Mouse (Mus musculus) E14TG2a.4 (cell line): ENCODE measurements around the gene Ttc8.

Experiments
- CTCF ChIP-seq: conservative IDR thresholded peaks from 2 replicates; pipeline ENCODE4 v1.5.1; 2014; ENCODE audit warnings: low read length
- NANOG ChIP-seq: IDR thresholded peaks from 2 replicates; pipeline ENCODE4 v1.6.1; 2014; ENCODE audit warnings: borderline replicate concordance, low read length, mixed read lengths
- POU5F1 ChIP-seq: IDR thresholded peaks from 2 replicates; pipeline ENCODE4 v1.6.1; 2014; ENCODE audit warnings: low read length, borderline replicate concordance

DNA sequence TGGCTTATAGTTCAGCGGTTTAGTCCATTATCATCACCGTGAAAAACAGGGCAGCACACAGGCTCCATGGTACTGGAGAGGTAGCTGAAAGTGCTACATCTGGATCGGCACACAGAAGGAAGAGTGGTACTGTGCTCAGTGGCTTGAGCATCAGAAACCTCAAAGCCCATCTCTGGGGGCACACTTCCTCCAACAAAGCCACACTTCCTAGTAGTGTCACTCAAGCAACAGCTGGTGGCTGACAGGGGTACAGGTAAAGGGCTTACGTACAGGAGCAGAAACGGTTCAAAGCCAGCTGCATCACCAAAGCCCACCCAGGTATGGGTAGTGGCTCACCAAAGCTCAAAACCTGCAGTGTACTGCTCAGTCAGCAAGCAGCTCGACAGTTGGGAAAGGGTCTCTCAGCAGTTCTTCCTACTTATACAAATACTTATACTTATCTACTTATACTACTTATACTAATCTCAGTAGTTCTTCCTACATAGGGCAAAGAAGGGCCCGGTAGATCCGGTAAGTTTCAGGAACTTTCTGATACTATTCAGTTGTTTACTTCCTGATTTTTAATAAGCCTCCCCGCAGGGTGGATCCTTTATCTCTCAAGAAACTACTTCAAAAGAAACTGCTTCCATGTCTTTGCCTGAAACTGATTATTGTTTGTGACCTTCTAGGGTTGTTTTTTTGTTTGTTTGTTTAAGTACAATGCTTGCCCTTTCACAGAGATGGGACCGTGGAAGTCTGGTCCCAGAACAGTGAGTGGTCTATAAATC, 78.5 kb downstream of the Ttc8 start:
- TF ChIP-seq CTCF (no peak), NANOG (no peak), POU5F1 (no peak)
